Mouse (Mus musculus) spleen, adult 2 months (tissue): Measurements from ENCODE around the gene Slc29a2. TPM values are rescaled to one million over a fixed set of nuclear protein-coding genes. Genes with fewer than 3 reads are reported as not detected.

Experiments used
- DNase-seq, 2 experiments: peaks; one replicate each; pipeline versions ENCODE4 v3.0.0 to v3.0.0-alpha.2; 2012 to 2021; ENCODE audit warnings: low spot score in 2 of 2, low read depth in 1 of 2
- H3K27ac ChIP-seq: fragments of 200-500 bp; 2 replicates; pipeline ENCODE4 v1.5.1; 2012; ENCODE audit warnings: low read length, inconsistent platforms; ENCODE audit not compliant: insufficient read depth
- H3K27me3 ChIP-seq: fragments of 200-500 bp; 2 replicates; pipeline ENCODE4 v1.6.1; 2012; ENCODE audit warnings: mild to moderate bottlenecking, moderate library complexity, low read length, inconsistent platforms; ENCODE audit not compliant: control insufficient read depth, insufficient read depth
- H3K36me3 ChIP-seq: fragments of 200-500 bp; 2 replicates; pipeline ENCODE4 v1.6.1; 2012; ENCODE audit warnings: mild to moderate bottlenecking, low read length, inconsistent platforms; ENCODE audit not compliant: control insufficient read depth, insufficient read depth
- H3K4me1 ChIP-seq: fragments of 200-500 bp; 2 replicates; pipeline ENCODE4 v1.6.1; 2011; ENCODE audit warnings: inconsistent platforms; ENCODE audit not compliant: control insufficient read depth, insufficient read depth, insufficient read length
- H3K4me3 ChIP-seq: fragments of 200-500 bp; 2 replicates; pipeline ENCODE4 v1.5.1; 2011; ENCODE audit warnings: mild to moderate bottlenecking, inconsistent platforms; ENCODE audit not compliant: insufficient read depth, insufficient read length; ENCODE audit errors: extremely low read depth
- CTCF ChIP-seq: fragments of 200-500 bp; IDR thresholded peaks from 2 replicates; pipeline ENCODE4 v1.5.1; 2011; ENCODE audit warnings: mild to moderate bottlenecking, inconsistent platforms; ENCODE audit not compliant: insufficient read depth, insufficient read length, insufficient replicate concordance; ENCODE audit errors: extremely low read depth
- POLR2A ChIP-seq: fragments of 200-500 bp; IDR thresholded peaks from 2 replicates; pipeline ENCODE4 v1.6.1; 2011; ENCODE audit warnings: low read depth, low read length, inconsistent platforms
- WGBS: fragments of 180-500 bp; shearing (Covaris S2); methylation state at CpG from one replicate; pipeline ENCODE4 v1.1.7; 2018; 5-methylcytosine and 5-hydroxymethylcytosine counted together
- polyA plus RNA-seq: library from polyadenylated mRNA; depleted of rRNA; stranded (reverse); fragments of >200 nt; gene quantifications from 2 replicates; pipeline ENCODE4 v1.2.3, GENCODE M21; 2012

The Slc29a2 gene
- polyA plus RNA-seq, 1 experiment = 6.8 TPM

DNA sequence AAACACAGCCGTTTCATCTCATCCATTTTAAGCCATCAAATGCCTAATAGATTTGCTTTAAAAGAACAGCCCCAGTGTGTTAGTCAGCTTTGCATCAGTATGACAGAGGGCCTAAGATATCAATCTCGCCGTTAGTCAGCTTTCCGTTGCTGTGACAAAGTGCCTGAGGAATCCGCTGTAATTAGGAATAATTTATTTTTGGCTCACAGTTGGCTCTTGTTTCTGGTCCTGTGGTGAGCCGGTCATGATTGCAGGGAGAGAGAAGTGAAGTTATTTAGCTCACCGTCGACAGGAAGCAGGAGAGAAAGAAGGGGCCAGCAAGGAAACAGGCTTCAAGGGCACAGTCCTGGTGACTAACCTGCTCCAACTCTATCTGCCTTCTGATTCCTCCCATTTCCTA is 10.5 kb upstream of the Slc29a2 start:
- no peak for DNase-seq
- Histone ChIP-seq H3K36me3 (no peaks in the 10 kb centered on the region), H3K27me3 (no peaks in the 10 kb centered on the region), H3K4me1 (no peaks in the 10 kb centered on the region), H3K27ac (no peak overlapping the region), H3K4me3 (no peak overlapping the region)
- TF ChIP-seq CTCF (no peak), POLR2A (no peak)
- 39% methylated on average over 8 of the region's 8 CpGs for WGBS

DNA sequence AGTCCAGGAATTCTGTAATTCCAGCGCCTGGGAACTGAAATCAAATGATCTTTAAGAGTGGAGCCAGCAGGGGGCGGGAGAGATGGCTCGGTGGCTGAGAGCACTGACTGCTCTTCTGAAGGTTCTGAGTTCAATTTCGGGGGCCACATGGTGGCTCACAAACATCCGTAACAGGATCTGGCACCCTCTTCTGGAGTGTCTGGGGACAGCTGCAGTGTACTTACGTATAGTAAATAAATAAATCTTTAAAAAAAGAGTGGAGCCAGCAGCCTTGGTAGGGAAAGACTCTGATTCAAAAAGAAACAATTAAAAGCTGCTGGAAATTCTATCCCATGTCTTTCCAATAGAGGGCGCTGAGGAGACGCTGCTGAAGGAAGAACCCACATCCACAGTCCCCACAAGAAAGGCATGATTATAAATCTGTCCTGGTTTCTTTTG is 8.7 kb upstream of the Slc29a2 start:
- Histone ChIP-seq H3K27ac (no peak overlapping the region), H3K27me3 (no peaks in the 10 kb centered on the region), H3K4me3 (no peak overlapping the region), H3K4me1 (no peaks in the 10 kb centered on the region), H3K36me3 (no peaks in the 10 kb centered on the region)
- TF ChIP-seq CTCF = peak; percentile 36; the same call in 1 of the 2 replicates
- no peak for TF ChIP-seq POLR2A
- DNase-seq = peak in 1 of 2 experiments; percentile 4
- 13% methylated on average over 8 of the region's 8 CpGs for WGBS

DNA sequence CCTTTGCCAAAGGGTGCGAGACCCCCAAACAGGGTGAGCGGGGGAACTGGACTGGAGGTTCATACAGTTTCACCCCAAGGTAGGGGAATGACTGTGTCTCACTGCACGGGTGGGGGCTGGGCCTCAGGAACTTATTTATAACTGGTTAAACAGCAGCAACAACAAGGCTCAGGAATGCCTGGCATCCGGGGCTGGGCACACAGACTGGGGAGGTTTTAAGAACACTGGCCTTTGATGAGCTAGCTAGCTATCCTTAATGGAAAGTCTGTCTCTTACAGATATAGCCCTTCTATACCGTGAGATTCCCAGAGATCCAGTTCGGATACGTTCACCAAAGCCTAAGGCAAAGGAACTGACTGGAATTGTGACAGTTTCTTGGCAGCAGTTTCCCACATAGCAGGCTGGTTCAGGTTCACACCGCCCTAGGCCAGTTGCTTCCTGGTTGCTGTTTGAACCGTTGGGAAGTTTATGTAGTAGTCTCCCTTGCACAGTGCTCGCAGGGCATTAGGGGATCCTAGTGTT is 7.4 kb upstream of the Slc29a2 start:
- Histone ChIP-seq H3K4me3 (no peak overlapping the region), H3K27me3 (no peaks in the 10 kb centered on the region), H3K4me1 (no peaks in the 10 kb centered on the region), H3K27ac (no peak overlapping the region), H3K36me3 (no peaks in the 10 kb centered on the region)
- 49% methylated on average over 10 of the region's 10 CpGs for WGBS
- TF ChIP-seq POLR2A (no peak), CTCF (no peak)
- no peak for DNase-seq

DNA sequence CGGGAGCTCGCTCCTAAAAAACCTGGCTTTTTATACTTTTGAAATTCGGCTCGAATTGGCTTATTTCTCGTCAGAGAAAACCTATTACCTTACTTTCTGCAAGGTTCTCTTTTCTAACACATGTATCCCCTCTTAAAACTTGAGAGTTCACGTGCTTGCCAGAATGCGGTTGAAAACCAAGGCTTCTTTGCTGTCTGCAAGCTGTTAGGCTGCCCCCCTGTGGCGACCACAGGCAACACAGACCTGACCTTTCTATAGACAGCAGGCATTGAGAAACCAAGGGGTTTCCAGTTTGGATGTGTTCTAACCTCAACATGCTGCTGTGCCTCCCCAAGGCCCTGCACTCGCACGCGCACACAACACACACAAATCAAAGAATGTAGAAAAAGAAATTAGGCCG is 6.9 kb upstream of the Slc29a2 start:
- no peaks in the 10 kb centered on the region for H3K27me3 ChIP-seq
- TF ChIP-seq CTCF (peak; percentile 76; the same call in 1 of the 2 replicates), POLR2A (no peak)
- WGBS = 22% methylated on average over 12 of the region's 12 CpGs
- H3K27ac ChIP-seq = no peak overlapping the region
- H3K4me3 ChIP-seq = no peak overlapping the region
- DNase-seq = peak; percentile 55 to 73
- no peaks in the 10 kb centered on the region for H3K36me3 ChIP-seq
- H3K4me1 ChIP-seq = no peaks in the 10 kb centered on the region

DNA sequence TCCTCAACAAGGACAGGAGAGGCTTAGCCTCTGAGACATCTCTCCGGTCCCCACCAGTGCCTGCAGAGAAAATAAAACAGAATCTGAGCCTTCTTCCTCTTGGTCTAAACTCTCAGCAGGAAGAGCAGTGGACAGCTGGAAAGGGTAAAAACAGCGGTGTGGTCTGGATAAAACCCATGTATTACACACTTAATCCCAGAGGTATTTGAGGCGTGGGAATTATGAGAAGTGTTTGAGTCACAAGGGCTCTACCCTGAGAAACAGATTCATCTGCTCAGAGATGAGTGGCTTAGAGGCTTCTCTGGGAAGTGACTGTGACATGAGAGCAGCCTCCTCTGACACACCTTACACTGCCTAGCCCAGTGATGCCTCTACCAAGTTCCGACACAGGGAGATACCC is 6.0 kb upstream of the Slc29a2 start:
- 89% methylated on average over 4 of the region's 4 CpGs for WGBS
- Histone ChIP-seq H3K27me3 (no peaks in the 10 kb centered on the region), H3K36me3 (no peaks in the 10 kb centered on the region), H3K27ac (no peak overlapping the region), H3K4me1 (no peaks in the 10 kb centered on the region), H3K4me3 (no peak overlapping the region)
- no peak for TF ChIP-seq POLR2A
- TF ChIP-seq CTCF = no peak
- DNase-seq = no peak

DNA sequence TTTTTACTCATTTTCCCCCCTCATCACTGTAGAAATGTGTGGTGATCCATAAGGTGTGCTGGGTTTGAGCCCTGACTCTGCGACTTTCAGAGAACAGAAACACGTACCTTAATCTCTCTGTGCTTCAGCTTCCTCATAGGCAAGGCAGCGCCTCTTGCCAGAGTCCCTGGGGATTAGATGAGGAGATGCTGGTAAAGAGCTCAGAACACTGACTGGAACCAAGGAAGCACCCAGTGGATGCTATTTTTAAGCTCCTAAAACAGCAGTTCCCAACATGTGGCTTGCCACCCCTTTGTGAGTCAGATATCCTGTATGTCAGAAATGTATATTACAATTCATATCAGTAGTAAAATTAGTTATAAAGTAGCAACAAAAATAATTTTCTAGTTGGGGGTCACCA is 5.5 kb upstream of the Slc29a2 start:
- no peak for DNase-seq
- Histone ChIP-seq H3K36me3 (no peaks in the 10 kb centered on the region), H3K27ac (no peak overlapping the region), H3K4me1 (no peaks in the 10 kb centered on the region), H3K27me3 (no peaks in the 10 kb centered on the region), H3K4me3 (no peak overlapping the region)
- TF ChIP-seq POLR2A = no peak
- TF ChIP-seq CTCF = no peak
- 71% methylated on average over 3 of the region's 3 CpGs for WGBS

DNA sequence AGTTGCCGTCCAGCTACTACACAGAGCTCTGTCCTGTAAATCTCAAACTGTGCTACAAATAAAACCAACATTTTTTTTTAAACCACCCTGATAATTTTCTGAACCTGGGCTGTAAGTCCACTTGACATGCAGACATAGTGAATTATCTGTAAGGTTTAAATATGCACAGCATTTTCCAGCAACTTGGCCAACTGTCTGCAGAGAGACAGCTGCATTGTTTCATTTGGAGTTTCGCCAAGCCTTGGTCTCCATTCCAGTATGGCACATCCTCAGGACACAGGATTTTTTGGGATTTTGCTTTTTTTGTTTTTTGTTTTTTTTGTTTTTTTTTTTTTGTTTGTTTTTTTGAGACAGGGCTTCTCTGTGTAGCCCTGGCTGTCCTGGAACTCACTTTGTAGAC is 2.2 kb upstream of the Slc29a2 start:
- H3K36me3 ChIP-seq = no peaks in the 10 kb centered on the region
- TF ChIP-seq CTCF (no peak), POLR2A (no peak)
- no peaks in the 10 kb centered on the region for H3K27me3 ChIP-seq
- WGBS = 82% methylated on average over 2 of the region's 2 CpGs
- H3K27ac ChIP-seq = no peak overlapping the region
- DNase-seq = no peak
- no peak overlapping the region for H3K4me3 ChIP-seq
- H3K4me1 ChIP-seq = peaks cover 6% of the 10 kb centered on the region; the same call in 1 of the 2 replicates

DNA sequence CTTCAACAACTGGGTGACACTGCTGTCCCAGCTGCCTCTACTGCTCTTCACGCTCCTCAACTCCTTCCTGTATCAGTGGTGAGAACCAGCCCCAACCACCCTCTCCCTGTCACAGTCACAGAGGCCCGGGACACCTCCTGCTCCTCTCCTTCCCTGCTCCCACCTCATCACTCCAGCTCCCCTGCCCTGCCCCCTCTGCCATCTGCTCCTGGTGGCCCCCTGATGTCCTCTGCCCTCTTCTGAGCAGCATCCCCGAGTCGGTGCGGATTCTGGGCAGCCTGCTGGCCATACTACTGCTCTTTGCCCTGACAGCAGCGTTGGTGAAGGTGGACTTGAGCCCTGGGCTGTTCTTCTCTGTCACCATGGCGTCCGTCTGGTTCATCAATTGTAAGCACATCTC is 2.5 kb downstream of the Slc29a2 start:
- WGBS = 90% methylated on average over 8 of the region's 8 CpGs
- Histone ChIP-seq H3K27ac (no peak overlapping the region), H3K36me3 (peaks cover 2% of the 10 kb centered on the region; the same call in 1 of the 2 replicates)

More for the DNA sequence above, 2.5 kb downstream of the Slc29a2 start:
- H3K4me3 ChIP-seq = no peak overlapping the region
- DNase-seq = no peak
- peaks cover 6% of the 10 kb centered on the region; the same call in 1 of the 2 replicates for H3K4me1 ChIP-seq
- H3K27me3 ChIP-seq = no peaks in the 10 kb centered on the region
- TF ChIP-seq CTCF (no peak), POLR2A (no peak)
